Mouse (Mus musculus): ENCODE measurements around the gene Snx3.
A peak's percentile ranks its signal among the peaks of the same experiment; 100 is the strongest.

The Snx3 gene

GRCm38 (mm10) chr10:42578281-42578675 lies 76.4 kb downstream of the Snx3 start:
- no peak for DNase-seq (ENCODE audit: low read depth, low spot score)

- DNase-seq (ENCODE audit: low read depth, low spot score), result no peak
Measured at GRCm38 (mm10) chr10:42578698-42579474, 77.1 kb downstream of the Snx3 start.

- DNase-seq (ENCODE audit: low read depth, low spot score), result no peak
Measured at GRCm38 (mm10) chr10:42579475-42580130, 77.8 kb downstream of the Snx3 start.

GRCm38 (mm10) chr10:42580131-42580950 lies 78.5 kb downstream of the Snx3 start:
- no peak for DNase-seq (ENCODE audit: low read depth, low spot score)

- DNase-seq (ENCODE audit: low read depth, low spot score), result no peak
Measured at GRCm38 (mm10) chr10:42580951-42581277, 79.1 kb downstream of the Snx3 start.

GRCm38 (mm10) chr10:42581694-42582565 lies 80.1 kb downstream of the Snx3 start:
- DNase-seq (ENCODE audit: low read depth, low spot score), result peak; percentile 13

GRCm38 (mm10) chr10:42582566-42583110 lies 80.8 kb downstream of the Snx3 start:
- no peak for DNase-seq (ENCODE audit: low read depth, low spot score)

- DNase-seq (ENCODE audit: low read depth, low spot score), result peak; percentile 33
Measured at GRCm38 (mm10) chr10:42583157-42583872, 81.5 kb downstream of the Snx3 start, which contains the start of the genes Nr2e1 and Ostm1. Nr2e1 (minus strand) TSS chr10:42583632. Ostm1 (plus strand) TSS chr10:42583822.

GRCm38 (mm10) chr10:42583902-42584435 lies 82.1 kb downstream of the Snx3 start:
- DNase-seq (ENCODE audit: low read depth, low spot score), result peak; percentile 11

GRCm38 (mm10) chr10:42584436-42584983 lies 82.7 kb downstream of the Snx3 start:
- no peak for DNase-seq (ENCODE audit: low read depth, low spot score)

Data from brain, adult 2 months (tissue).